Mouse (Mus musculus) liver, embryonic 14.5 days (tissue): Measurements from ENCODE around the gene Smtnl2.

Experiments used
- CTCF ChIP-seq: IDR thresholded peaks from 2 replicates; pipeline ENCODE4 v1.5.1; 2016; ENCODE audit warnings: antibody characterized with exemption, low read depth, control low read depth
- EP300 ChIP-seq: IDR thresholded peaks from 2 replicates; pipeline ENCODE4 v1.6.1; 2016; ENCODE audit warnings: antibody characterized with exemption, low read depth

- no peak for TF ChIP-seq CTCF
- no peak for TF ChIP-seq EP300
Measured at GRCm38 (mm10) chr11:72363523-72364240, 47.8 kb downstream of the Smtnl2 start.
